In genomic region chr8:122293484-122293883, GRCm38 (mm10) we compare ENCODE assay signal across 10 mouse cellular contexts. TPM values are rescaled to one million over a fixed set of nuclear protein-coding genes. Genes with fewer than 3 reads are reported as not detected.
A peak's percentile ranks its signal among the peaks of the same experiment; 100 is the strongest.
DNase-seq lines count a peak whose midpoint lies in the region; ATAC-seq and TF ChIP-seq lines count a peak whose summit lies in the region.
"Had no signal": no experiment of that assay in that cellular context is flagged by ENCODE, and none has a peak within 500 bp of the region (broad histone marks: within the 10 kb centered on the region; RNA-seq: fewer than 3 reads in every experiment).

No protein-coding gene starts in this region.

- no peak for DNase-seq in midbrain, embryonic 10.5 days (ENCODE audit: low spot score)
- no peak for DNase-seq in liver, postnatal 0 days
- DNase-seq in thymus, adult 2 months, result no peak
- DNase-seq: gastrocnemius, postnatal 14 days; thymus, adult 18-20 months had no signal

- no peaks in the 10 kb centered on the region for H3K9me3 ChIP-seq in erythroblast, embryonic 14.5 days (ENCODE audit: control insufficient read depth, low read length)
- no peaks in the 10 kb centered on the region for H3K9me3 ChIP-seq in hindbrain, embryonic 12.5 days (replicated peaks)
- H3K9me3 ChIP-seq in hindbrain, embryonic 16.5 days (ENCODE audit: control insufficient read depth, low read length), result no peaks in the 10 kb centered on the region
- H3K9me3 ChIP-seq in midbrain, embryonic 10.5 days (replicated peaks), result no peaks in the 10 kb centered on the region
- H3K9me3 ChIP-seq in midbrain, embryonic 16.5 days (replicated peaks; ENCODE audit: control insufficient read depth, low read length, poor library complexity, severe bottlenecking), result no peaks in the 10 kb centered on the region
- no peaks in the 10 kb centered on the region for H3K9me3 ChIP-seq in liver, postnatal 0 days (ENCODE audit: low read length)

- no peaks in the 10 kb centered on the region for H3K27me3 ChIP-seq in erythroblast, embryonic 14.5 days (ENCODE audit: control insufficient read depth)
- peaks cover 10% of the 10 kb centered on the region; the same call in 1 of the 2 replicates for H3K27me3 ChIP-seq in hindbrain, embryonic 12.5 days
- no peaks in the 10 kb centered on the region for H3K27me3 ChIP-seq in hindbrain, embryonic 16.5 days (replicated peaks; ENCODE audit: control insufficient read depth, insufficient read depth, low read length)
- peaks cover 20% of the 10 kb centered on the region; the same call in 1 of the 2 replicates for H3K27me3 ChIP-seq in midbrain, embryonic 10.5 days (ENCODE audit: low read depth, poor library complexity, severe bottlenecking)
- H3K27me3 ChIP-seq in midbrain, embryonic 16.5 days (ENCODE audit: control insufficient read depth, insufficient read depth, low read depth, low read length), result no peaks in the 10 kb centered on the region
- H3K27me3 ChIP-seq in liver, postnatal 0 days (ENCODE audit: insufficient read depth, low read length), result no peaks in the 10 kb centered on the region
- no peaks in the 10 kb centered on the region for H3K27me3 ChIP-seq in thymus, adult 2 months (ENCODE audit: control insufficient read depth, insufficient read depth, low read length)

- no peak for ATAC-seq in erythroblast, adult 5-6 weeks (replicated peaks; ENCODE audit: low FRiP score, poor library complexity, severe bottlenecking)
- no peak for ATAC-seq in hindbrain, embryonic 12.5 days (ENCODE audit: low FRiP score)
- ATAC-seq in hindbrain, embryonic 16.5 days, result no peak
- no peak for ATAC-seq in midbrain, embryonic 16.5 days
- ATAC-seq in liver, postnatal 0 days, result no peak

- TF ChIP-seq CTCF in liver, postnatal 0 days (IDR thresholded peaks at IDR 0.05; ENCODE audit: low read depth), result no peak
- TF ChIP-seq CTCF in thymus, adult 2 months (IDR thresholded peaks at IDR 0.05; ENCODE audit: borderline replicate concordance, control insufficient read depth, extremely low read depth, insufficient read depth, low read length, poor library complexity), result no peak

- 0 out of 2 replicates have a peak overlapping the region, but pooled peaks have one; percentile 13 for H3K27ac ChIP-seq in hindbrain, embryonic 12.5 days
- no peak overlapping the region for H3K27ac ChIP-seq in hindbrain, embryonic 16.5 days (ENCODE audit: low read depth, low read length)
- peak overlapping the region; percentile 20; the same call in 1 of the 2 replicates for H3K27ac ChIP-seq in midbrain, embryonic 10.5 days (replicated peaks)
- no peak overlapping the region for H3K27ac ChIP-seq in midbrain, embryonic 16.5 days (ENCODE audit: low read length)
- H3K27ac ChIP-seq in liver, postnatal 0 days (ENCODE audit: low read depth), result peak overlapping the region; percentile 77
- no peak overlapping the region for H3K27ac ChIP-seq in thymus, adult 2 months (ENCODE audit: control insufficient read depth, insufficient read depth, low read length)

- no peak; the same call in 1 of the 2 replicates for TF ChIP-seq EP300 in liver, postnatal 0 days (IDR thresholded peaks at IDR 0.05; ENCODE audit: low read depth)

- WGBS in hindbrain, embryonic 12.5 days, result 60% methylated on average over 10 of the region's 10 CpGs
- WGBS in hindbrain, embryonic 16.5 days, result 69% methylated on average over 10 of the region's 10 CpGs
- WGBS in midbrain, embryonic 10.5 days, result 77% methylated on average over 10 of the region's 10 CpGs
- WGBS in midbrain, embryonic 16.5 days, result 61% methylated on average over 10 of the region's 10 CpGs
- WGBS in liver, postnatal 0 days (ENCODE audit: insufficient replicate concordance), result 44% methylated on average over 10 of the region's 10 CpGs
- 47% methylated on average over 9 of the region's 10 CpGs for WGBS in thymus, adult 2 months

- TF ChIP-seq POLR2A in thymus, adult 2 months (IDR thresholded peaks at IDR 0.05; ENCODE audit: control insufficient read depth, extremely low read depth, insufficient read depth, low read length, poor library complexity), result no peak

- H3K4me3 ChIP-seq in erythroblast, embryonic 14.5 days (replicated peaks), result peak overlapping the region; percentile 52
- no peak overlapping the region for H3K4me3 ChIP-seq in hindbrain, embryonic 12.5 days
- no peak overlapping the region for H3K4me3 ChIP-seq in hindbrain, embryonic 16.5 days (ENCODE audit: low read length)
- no peak overlapping the region for H3K4me3 ChIP-seq in midbrain, embryonic 10.5 days
- H3K4me3 ChIP-seq in midbrain, embryonic 16.5 days (ENCODE audit: low read depth, low read length), result no peak overlapping the region
- H3K4me3 ChIP-seq in liver, postnatal 0 days (ENCODE audit: low read depth, low read length), result no peak overlapping the region
- H3K4me3 ChIP-seq in thymus, adult 2 months (ENCODE audit: control insufficient read depth, insufficient read depth, low read length), result no peak overlapping the region

- H3K36me3 ChIP-seq in erythroblast, embryonic 14.5 days (ENCODE audit: control insufficient read depth), result peaks cover 100% of the 10 kb centered on the region
- H3K36me3 ChIP-seq in hindbrain, embryonic 12.5 days, result no peaks in the 10 kb centered on the region
- H3K36me3 ChIP-seq in hindbrain, embryonic 16.5 days (ENCODE audit: control insufficient read depth, insufficient read depth, low read length), result no peaks in the 10 kb centered on the region
- H3K36me3 ChIP-seq in midbrain, embryonic 10.5 days, result no peaks in the 10 kb centered on the region
- H3K36me3 ChIP-seq in midbrain, embryonic 16.5 days (ENCODE audit: control insufficient read depth, insufficient read depth, low read length), result no peaks in the 10 kb centered on the region
- H3K36me3 ChIP-seq in liver, postnatal 0 days (replicated peaks; ENCODE audit: insufficient read depth, low read length), result peaks cover 36% of the 10 kb centered on the region
- no peaks in the 10 kb centered on the region for H3K36me3 ChIP-seq in thymus, adult 2 months (ENCODE audit: control insufficient read depth, insufficient read depth, low read length)

- peaks cover 100% of the 10 kb centered on the region for H3K4me1 ChIP-seq in erythroblast, embryonic 14.5 days (ENCODE audit: control insufficient read depth)
- H3K4me1 ChIP-seq in hindbrain, embryonic 12.5 days, result peaks cover 71% of the 10 kb centered on the region
- peaks cover 19% of the 10 kb centered on the region for H3K4me1 ChIP-seq in hindbrain, embryonic 16.5 days (ENCODE audit: control insufficient read depth, insufficient read depth, low read depth, low read length)
- peaks cover 92% of the 10 kb centered on the region for H3K4me1 ChIP-seq in midbrain, embryonic 10.5 days
- peaks cover 2% of the 10 kb centered on the region; the same call in 1 of the 2 replicates for H3K4me1 ChIP-seq in midbrain, embryonic 16.5 days (ENCODE audit: control insufficient read depth, insufficient read depth, low read length)
- peaks cover 87% of the 10 kb centered on the region for H3K4me1 ChIP-seq in liver, postnatal 0 days (ENCODE audit: insufficient read depth)
- H3K4me1 ChIP-seq in thymus, adult 2 months (replicated peaks; ENCODE audit: control insufficient read depth, insufficient read depth, low read length), result peaks cover 29% of the 10 kb centered on the region

- no peak overlapping the region for H3K4me2 ChIP-seq in hindbrain, embryonic 12.5 days (replicated peaks)
- no peak overlapping the region for H3K4me2 ChIP-seq in hindbrain, embryonic 16.5 days (ENCODE audit: low read length)
- H3K4me2 ChIP-seq in midbrain, embryonic 16.5 days (ENCODE audit: low read length), result no peak overlapping the region
- peak overlapping the region; percentile 65 for H3K4me2 ChIP-seq in liver, postnatal 0 days (ENCODE audit: low read depth, low read length)

- no peak overlapping the region for H3K9ac ChIP-seq in hindbrain, embryonic 12.5 days
- no peak overlapping the region for H3K9ac ChIP-seq in hindbrain, embryonic 16.5 days (ENCODE audit: low read depth, low read length)
- H3K9ac ChIP-seq in midbrain, embryonic 16.5 days (ENCODE audit: low read depth, low read length), result no peak overlapping the region
- H3K9ac ChIP-seq in liver, postnatal 0 days (replicated peaks), result peak overlapping the region; percentile 4; the same call in 1 of the 2 replicates

RNA-seq across cellular contexts. Expression of gene Zfpm1, which starts 11.5 kb away (rescaled TPM):
- 331 and 361 TPM in 2 replicates for polyA plus RNA-seq in erythroblast, embryonic 14.5 days (2012)
- total RNA-seq in erythroblast, adult 5-6 weeks (2015; ENCODE audit: low replicate concordance), result 54.2 and 55.4 TPM in 2 replicates
- total RNA-seq in erythroblast, adult 5-6 weeks (2017; ENCODE audit: low replicate concordance), result 196 and 459 TPM in 2 replicates
- polyA plus RNA-seq in hindbrain, embryonic 12.5 days (2016; fragmentation: Nextera tagmentation; extraction: Ambion mirVana), result 2.5 and 3.3 TPM in 2 replicates
- 0.75 and 1.2 TPM in 2 replicates for polyA plus RNA-seq in hindbrain, embryonic 16.5 days (2015; fragmentation: Nextera tagmentation; extraction: Ambion mirVana)
- polyA plus RNA-seq in midbrain, embryonic 10.5 days (2016; fragmentation: Nextera tagmentation; extraction: Ambion mirVana), result 1.3 and 1.5 TPM in 2 replicates
- polyA plus RNA-seq in midbrain, embryonic 16.5 days (2015; fragmentation: Nextera tagmentation; extraction: Ambion mirVana), result 0.77 and 1.2 TPM in 2 replicates
- 5.7 and 6.9 TPM in 2 replicates for polyA plus RNA-seq in liver, postnatal 0 days (2015; fragmentation: Nextera tagmentation; extraction: Ambion mirVana)
- 100 and 134 TPM in 2 replicates for polyA plus RNA-seq in thymus, adult 2 months (2012; rRNA removed)

Comparison
In these comparisons a context has a peak if more than half of its experiments do, and no peak if none do; other contexts are left out.
1. H3K27ac ChIP-seq: peak in hindbrain, embryonic 12.5 days (single experiment), midbrain, embryonic 10.5 days (single experiment) and liver, postnatal 0 days (single experiment); none in hindbrain, embryonic 16.5 days (single experiment), midbrain, embryonic 16.5 days (single experiment) and thymus, adult 2 months (single experiment).
2. RNA of gene Zfpm1, which starts 11.5 kb away (polyA plus RNA-seq): 331 to 361 TPM in erythroblast, embryonic 14.5 days and 100 to 134 TPM in thymus, adult 2 months; 5.7 to 6.9 TPM in liver, postnatal 0 days, 2.5 to 3.3 TPM in hindbrain, embryonic 12.5 days, 1.3 to 1.5 TPM in midbrain, embryonic 10.5 days, 0.77 to 1.2 TPM in midbrain, embryonic 16.5 days and 0.75 to 1.2 TPM in hindbrain, embryonic 16.5 days; every median in the first group is over 10 times any median in the second.